Mouse (Mus musculus): ENCODE measurements around the gene Kctd8. TPM values are rescaled to one million over a fixed set of nuclear protein-coding genes. Genes with fewer than 3 reads are reported as not detected.

Kctd8 gene
- total RNA-seq, 1 experiment from 2014 or later = not detected

DNA sequence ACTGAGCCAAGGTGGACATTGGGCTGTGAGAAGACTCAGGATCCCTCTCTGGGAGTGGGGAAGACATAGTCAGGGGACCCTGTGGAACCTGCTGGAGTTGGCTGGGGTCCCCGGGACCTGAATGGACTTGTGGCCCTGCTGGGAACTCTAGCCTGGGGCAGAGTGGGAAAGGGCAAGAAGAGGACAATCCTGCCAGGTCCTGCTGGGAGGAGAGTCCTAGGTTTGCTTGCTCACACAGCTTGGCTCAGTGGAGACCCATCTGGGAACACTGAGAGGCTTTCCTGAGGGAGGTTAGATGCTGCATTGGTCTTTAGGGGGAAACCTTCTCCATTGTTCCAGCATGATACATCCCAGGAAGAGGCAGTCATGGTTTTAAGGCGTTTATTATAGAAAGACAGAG is 133.8 kb downstream of the Kctd8 start:
- no peak for ATAC-seq (replicated peaks; ENCODE audit: low read depth, poor library complexity, severe bottlenecking)

DNA sequence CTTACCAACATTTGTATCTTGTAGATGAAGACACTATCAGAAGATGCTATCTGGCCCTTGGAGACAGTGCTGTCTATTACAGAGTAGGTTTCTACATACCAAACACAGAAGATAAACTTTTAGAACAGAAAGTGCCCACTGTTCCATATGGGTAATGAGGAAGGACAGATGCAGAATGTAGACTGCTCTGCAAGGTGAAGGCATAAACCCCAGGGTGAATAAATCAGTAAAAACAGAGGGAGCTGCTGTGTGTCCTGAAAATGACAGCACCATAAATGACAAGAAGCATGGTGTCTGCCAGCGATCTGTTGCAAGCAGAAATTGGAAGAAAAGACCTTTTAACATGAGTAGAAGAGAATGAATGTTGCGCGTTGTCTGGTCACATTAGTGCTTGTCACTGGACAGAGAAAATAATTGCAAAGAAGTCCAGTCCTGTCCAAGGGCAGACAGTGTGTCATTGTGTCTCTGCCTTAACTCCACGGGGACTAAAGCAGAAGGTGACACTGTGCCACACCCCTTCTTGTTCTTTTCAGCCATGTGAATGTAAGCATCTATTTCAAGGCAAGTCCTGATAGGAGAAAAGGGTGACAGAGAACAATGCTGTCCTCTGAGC is 181.5 kb downstream of the Kctd8 start:
- no peak for ATAC-seq (replicated peaks; ENCODE audit: low read depth, poor library complexity, severe bottlenecking)

DNA sequence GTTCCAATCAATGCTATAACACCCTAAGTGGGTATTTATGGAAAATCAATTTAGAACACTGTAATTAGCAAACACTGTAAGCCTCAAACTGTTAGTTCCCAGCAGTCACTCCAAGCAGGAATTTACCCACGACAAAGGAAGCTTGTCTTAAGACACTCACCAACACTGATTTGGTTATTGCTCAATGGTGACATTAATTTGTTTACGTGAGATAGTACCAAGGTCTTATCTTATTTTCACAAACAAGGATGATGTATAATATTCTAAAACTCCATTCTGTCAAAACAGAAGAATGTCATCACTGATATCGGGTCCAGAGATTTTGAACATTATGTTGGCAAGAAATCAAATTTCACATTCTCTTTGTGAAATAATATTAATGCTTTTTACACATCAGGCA is 185.0 kb downstream of the Kctd8 start:
- ATAC-seq (replicated peaks; ENCODE audit: low read depth, poor library complexity, severe bottlenecking) = no peak

DNA sequence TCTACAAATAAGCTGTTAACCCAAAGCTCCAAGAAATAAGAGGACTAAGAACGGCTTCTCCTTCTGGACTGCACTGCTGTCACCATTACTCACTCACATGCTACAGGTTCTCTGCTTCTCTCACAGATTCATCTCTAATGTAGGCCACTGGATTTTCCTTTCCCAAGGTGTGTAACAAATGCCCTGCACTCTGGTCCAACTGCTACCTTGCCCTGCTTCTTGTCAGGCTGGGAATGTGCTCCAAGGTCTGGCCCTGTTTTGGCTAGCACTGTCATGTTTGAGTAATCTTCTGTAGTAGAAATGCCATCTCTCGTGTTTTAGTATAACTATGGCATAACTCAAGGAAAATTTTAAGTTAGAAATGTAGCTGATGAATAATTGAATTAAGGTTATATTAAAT is 195.7 kb downstream of the Kctd8 start:
- ATAC-seq (replicated peaks; ENCODE audit: low read depth, poor library complexity, severe bottlenecking) = no peak

DNA sequence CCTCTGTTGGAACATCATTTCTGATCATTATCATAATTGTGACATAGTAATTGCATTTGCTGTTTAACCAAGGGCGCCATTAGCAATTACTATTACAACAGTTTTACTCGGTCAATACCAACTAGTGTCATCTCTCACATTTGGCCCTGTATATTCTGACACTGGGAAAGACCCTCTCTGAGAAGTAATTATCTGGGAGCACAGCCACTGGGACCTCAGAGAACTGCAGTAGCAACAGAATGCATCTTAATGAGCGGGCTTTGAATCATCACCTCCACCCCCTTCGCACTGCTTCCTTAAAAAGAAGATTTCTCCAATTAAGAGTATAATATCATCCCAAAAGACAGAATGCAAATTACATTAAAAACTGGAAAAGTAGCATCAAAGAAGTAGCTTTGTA is 200.4 kb downstream of the Kctd8 start:
- no peak for ATAC-seq (replicated peaks; ENCODE audit: low read depth, poor library complexity, severe bottlenecking)

DNA sequence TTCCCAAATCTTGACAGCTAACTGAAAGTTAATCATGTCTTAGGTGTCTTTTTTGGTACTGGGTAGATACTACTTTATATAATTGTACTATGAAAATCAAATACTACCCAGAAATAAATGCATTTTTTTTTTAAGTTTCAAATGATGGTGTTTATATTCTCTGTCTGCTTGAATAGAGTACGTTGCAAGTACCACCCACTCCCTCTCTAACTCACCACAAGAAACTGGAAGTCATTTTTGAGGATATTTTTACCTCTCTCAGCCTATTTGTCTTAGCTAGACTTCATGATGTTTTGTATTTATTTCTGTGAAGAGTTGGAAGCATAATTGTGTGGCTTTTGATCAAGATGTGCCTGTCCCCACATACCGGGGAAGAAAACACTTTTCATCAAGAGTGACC is 232.8 kb downstream of the Kctd8 start:
- no peak for ATAC-seq (replicated peaks; ENCODE audit: low read depth, poor library complexity, severe bottlenecking)

DNA sequence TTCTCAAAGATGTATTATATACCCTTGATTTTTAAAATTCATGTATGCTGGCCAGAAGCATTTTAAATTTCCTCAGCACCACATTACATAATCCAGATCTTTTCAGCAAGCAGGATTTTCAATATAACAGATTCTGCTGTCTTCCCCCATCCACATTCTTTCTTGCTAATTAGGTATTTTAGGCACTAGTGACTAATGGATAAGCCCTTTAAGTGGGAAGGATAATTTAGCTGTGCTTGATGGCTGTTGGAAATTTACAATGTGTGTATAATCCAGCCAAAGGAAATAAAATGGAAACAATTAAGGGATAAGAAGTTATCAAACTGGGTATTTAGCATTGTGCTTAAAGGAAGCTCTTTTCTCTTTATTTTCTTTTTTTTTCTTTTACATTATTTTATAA is 252.6 kb downstream of the Kctd8 start:
- ATAC-seq (replicated peaks; ENCODE audit: low read depth, poor library complexity, severe bottlenecking) = no peak

Other genes starting within 250 kb of the Kctd8 start
- gene Yipf7, start 201.0 kb upstream of the Kctd8 start, total RNA-seq (2017) = not detected in 2 replicates
- 37.5 and 47.5 TPM in 2 replicates for gene Guf1, start 215.2 kb upstream of the Kctd8 start, total RNA-seq (2017)

All from common myeloid progenitor, adult 5-6 weeks (primary cell).